Mouse (Mus musculus) heart, postnatal 0 days (tissue): ENCODE results near the gene Gfod2.

Experiments
- CTCF ChIP-seq: IDR thresholded peaks from 2 replicates; pipeline ENCODE4 v1.5.1; 2016; ENCODE audit warnings: antibody characterized with exemption, control low read depth, low read depth
- EP300 ChIP-seq: IDR thresholded peaks from 2 replicates; pipeline ENCODE4 v1.6.1; 2016; ENCODE audit warnings: antibody characterized with exemption, low read depth

DNA sequence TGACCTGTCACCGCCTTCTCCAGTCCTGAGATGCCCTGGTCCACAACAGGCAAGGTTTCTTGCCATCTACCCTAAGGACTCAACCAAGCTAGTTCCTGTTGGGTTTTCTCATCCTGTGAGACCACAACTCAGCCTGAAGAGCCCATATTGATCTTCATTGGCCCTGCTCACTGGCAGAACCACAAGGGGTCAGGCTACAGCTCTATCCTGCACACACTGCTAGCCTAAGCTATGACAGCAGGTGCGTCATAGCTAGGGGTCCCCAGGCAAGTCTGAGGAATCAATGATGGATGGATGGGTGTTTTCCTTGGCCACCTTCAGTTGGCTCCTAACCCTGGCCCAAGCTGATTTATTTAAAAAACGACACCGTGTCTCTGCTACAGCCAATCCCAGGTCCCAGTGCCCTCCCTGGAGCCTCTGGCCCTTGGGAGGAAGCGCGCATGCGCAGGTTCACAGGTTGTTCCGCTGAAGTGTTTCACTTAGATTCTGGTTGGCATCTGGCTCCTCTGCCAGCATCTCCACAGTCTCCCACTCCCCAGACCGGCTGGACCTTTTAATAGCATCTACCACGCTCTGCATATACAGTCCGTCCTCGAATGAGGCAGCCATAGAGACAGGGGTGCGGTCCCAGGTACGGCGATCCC, 42.0 kb downstream of the Gfod2 start:
- TF ChIP-seq CTCF (0 out of 2 replicates have a peak, but pooled peaks have one; percentile 3), EP300 (no peak)
